Mouse (Mus musculus): ENCODE measurements around the gene Gm6525.
A peak's percentile ranks its signal among the peaks of the same experiment; 100 is the strongest.

The Gm6525 gene

GRCm38 (mm10) chr3:84172406-84172805 is 1.5 kb upstream of the Gm6525 start:
- no peak for DNase-seq (ENCODE audit: low spot score)

GRCm38 (mm10) chr3:84175337-84176315 is 1.7 kb downstream of the Gm6525 start:
- DNase-seq (ENCODE audit: low spot score), result peak; percentile 34

- no peak for DNase-seq (ENCODE audit: low spot score)
These were observed 3.9 kb downstream of the Gm6525 start for GRCm38 (mm10) chr3:84177834-84178233.

- DNase-seq (ENCODE audit: low spot score), result no peak
These were observed 6.4 kb downstream of the Gm6525 start for GRCm38 (mm10) chr3:84180304-84180703.

- DNase-seq (ENCODE audit: low spot score), result no peak
These were observed 7.2 kb downstream of the Gm6525 start for GRCm38 (mm10) chr3:84181102-84181501.

- no peak for DNase-seq (ENCODE audit: low spot score)
These were observed 7.8 kb downstream of the Gm6525 start for GRCm38 (mm10) chr3:84181717-84182116.

- DNase-seq (ENCODE audit: low spot score), result no peak
These were observed 15.8 kb downstream of the Gm6525 start for GRCm38 (mm10) chr3:84189629-84190173.

GRCm38 (mm10) chr3:84190513-84191061 is 16.7 kb downstream of the Gm6525 start:
- no peak for DNase-seq (ENCODE audit: low spot score)

GRCm38 (mm10) chr3:84191141-84191881 is 17.4 kb downstream of the Gm6525 start:
- DNase-seq (ENCODE audit: low spot score), result no peak

- no peak for DNase-seq (ENCODE audit: low spot score)
These were observed 20.0 kb downstream of the Gm6525 start for GRCm38 (mm10) chr3:84193881-84194280.

- no peak for DNase-seq (ENCODE audit: low spot score)
These were observed 24.3 kb downstream of the Gm6525 start for GRCm38 (mm10) chr3:84198229-84198628.

GRCm38 (mm10) chr3:84199516-84199915 is 25.6 kb downstream of the Gm6525 start:
- DNase-seq (ENCODE audit: low spot score), result no peak

GRCm38 (mm10) chr3:84200559-84201420 is 26.9 kb downstream of the Gm6525 start:
- no peak for DNase-seq (ENCODE audit: low spot score)

GRCm38 (mm10) chr3:84204640-84205039 is 30.7 kb downstream of the Gm6525 start:
- DNase-seq (ENCODE audit: low spot score), result no peak

GRCm38 (mm10) chr3:84205650-84206049 is 31.7 kb downstream of the Gm6525 start:
- no peak for DNase-seq (ENCODE audit: low spot score)

- DNase-seq (ENCODE audit: low spot score), result no peak
These were observed 32.2 kb downstream of the Gm6525 start for GRCm38 (mm10) chr3:84206106-84206505.

GRCm38 (mm10) chr3:84207366-84207765 is 33.5 kb downstream of the Gm6525 start:
- no peak for DNase-seq (ENCODE audit: low spot score)

- DNase-seq (ENCODE audit: low spot score), result no peak
These were observed 34.6 kb downstream of the Gm6525 start for GRCm38 (mm10) chr3:84208475-84208874.

GRCm38 (mm10) chr3:84208917-84209513 is 35.1 kb downstream of the Gm6525 start:
- no peak for DNase-seq (ENCODE audit: low spot score)

- DNase-seq (ENCODE audit: low spot score), result no peak
These were observed 37.5 kb downstream of the Gm6525 start for GRCm38 (mm10) chr3:84211340-84211875.

- DNase-seq (ENCODE audit: low spot score), result no peak
These were observed 40.6 kb downstream of the Gm6525 start for GRCm38 (mm10) chr3:84214501-84214900.

Data from c-Kit-positive CD71-positive TER-119-positive erythroid progenitor cells, embryonic 14.5 days (primary cell).